Mouse (Mus musculus): ENCODE measurements at regions not wholly inside any gene's neighbourhood (a gene's known extent, or its start where the extent isn't known, plus 50 kb on each side); places are given as distances from the start of the nearest gene placed in this dataset.

DNA sequence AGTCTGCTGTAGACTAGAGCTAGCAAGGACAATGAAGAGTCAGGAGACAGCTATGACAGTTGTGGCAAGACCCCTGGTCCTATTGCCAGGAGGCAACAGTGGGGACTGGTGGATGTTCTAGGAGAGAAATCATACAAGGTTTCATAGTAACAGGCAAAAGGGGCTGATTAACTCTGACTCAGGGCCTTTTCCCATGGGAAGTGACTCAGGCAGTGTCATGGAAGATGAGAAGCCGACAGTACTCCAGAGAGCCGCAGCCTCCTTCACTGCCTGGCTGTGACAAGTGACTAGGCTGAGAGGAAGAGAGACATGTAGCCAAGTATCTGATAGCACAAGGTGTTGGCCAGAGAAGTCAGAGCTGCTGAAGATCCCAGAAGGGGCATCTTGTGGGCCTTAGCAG, 145.3 kb upstream of the Haao start:
- H3K4me2 ChIP-seq (replicated peaks): no peak overlapping the region
- H3K4me3 ChIP-seq: no peak overlapping the region
- no peaks in the 10 kb centered on the region for H3K9me3 ChIP-seq
- H3K27me3 ChIP-seq: no peaks in the 10 kb centered on the region
- no peaks in the 10 kb centered on the region for H3K4me1 ChIP-seq
- no peak overlapping the region for H3K9ac ChIP-seq (replicated peaks)
- no peak overlapping the region for H3K27ac ChIP-seq (replicated peaks)
- no peaks in the 10 kb centered on the region for H3K36me3 ChIP-seq
- no peak for ATAC-seq (replicated peaks)
- 92% methylated on average over 2 of the region's 2 CpGs for WGBS

DNA sequence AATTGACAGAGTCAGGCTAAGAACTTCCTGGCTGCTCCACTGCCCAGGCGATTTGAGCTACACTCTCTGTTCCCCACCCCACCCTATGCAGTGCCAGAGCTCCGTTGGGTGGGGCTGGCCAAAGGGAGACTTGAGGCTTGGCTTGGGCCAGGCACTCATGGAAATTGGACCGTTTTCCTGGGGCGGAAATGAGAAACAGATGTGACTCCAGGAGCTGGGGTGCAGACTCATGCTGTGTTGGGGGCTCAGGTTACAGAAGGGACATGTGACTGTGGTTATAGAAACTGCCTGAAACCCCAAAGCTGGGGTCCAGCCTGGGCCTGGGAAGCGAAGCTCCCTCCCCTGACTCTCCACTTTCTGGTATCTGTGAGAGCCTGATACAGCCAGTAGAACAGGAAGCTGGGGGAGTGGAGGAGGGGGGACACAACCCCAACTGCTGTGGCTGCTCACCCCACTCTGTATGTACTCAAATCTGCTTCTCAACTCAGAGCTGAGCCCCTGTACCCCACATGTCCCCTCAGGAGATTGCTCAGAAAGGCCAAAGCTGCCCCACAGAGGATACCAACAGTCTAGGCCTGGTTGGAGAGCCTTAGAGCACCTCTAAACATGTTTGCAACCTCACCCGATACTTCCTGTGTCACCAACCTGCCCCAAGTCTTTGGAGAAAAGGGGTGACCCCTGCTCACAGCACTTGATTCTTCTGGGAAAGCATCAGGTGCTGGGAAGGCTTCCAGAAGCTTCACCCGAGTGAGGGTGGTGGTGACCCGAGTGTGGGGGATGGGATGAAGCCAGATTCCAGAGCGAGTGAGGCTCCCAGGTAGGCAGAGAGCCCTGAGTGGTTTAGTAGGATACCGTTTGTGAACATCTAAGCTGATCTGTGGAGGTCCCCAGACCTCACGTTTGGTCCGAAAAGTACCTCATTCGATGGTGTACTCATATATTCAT, 142.9 kb upstream of the Haao start:
- Histone ChIP-seq H3K4me3 (no peak overlapping the region), H3K27ac (replicated peaks) (no peak overlapping the region), H3K36me3 (no peaks in the 10 kb centered on the region), H3K9me3 (no peaks in the 10 kb centered on the region), H3K9ac (replicated peaks) (no peak overlapping the region), H3K4me1 (peaks cover 6% of the 10 kb centered on the region; the same call in 1 of the 2 replicates), H3K27me3 (no peaks in the 10 kb centered on the region), H3K4me2 (replicated peaks) (no peak overlapping the region)
- no peak for ATAC-seq (replicated peaks)
- 72% methylated on average over 13 of the region's 13 CpGs for WGBS

DNA sequence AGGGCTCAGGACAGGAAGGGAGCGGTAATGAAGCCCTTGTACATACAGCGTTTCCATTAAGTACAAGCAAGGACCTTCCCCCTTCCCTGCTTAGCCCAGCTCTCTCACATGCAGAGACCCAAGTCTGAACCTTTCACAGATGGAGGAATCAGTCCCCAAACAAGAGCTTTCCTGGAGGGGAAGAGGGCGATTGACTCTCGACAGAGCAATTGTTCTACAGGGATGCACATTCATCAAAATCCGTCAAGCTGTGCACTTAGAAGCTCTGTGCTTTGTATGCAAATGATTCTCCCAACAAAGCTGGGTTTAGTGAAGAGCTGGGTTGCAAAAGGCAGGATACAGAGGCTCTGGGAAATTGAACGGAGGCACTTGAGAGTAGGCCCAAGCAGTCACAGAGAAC, 141.1 kb upstream of the Haao start:
- Histone ChIP-seq H3K9me3 (no peaks in the 10 kb centered on the region), H3K9ac (replicated peaks) (no peak overlapping the region), H3K4me2 (replicated peaks) (no peak overlapping the region), H3K36me3 (no peaks in the 10 kb centered on the region), H3K27me3 (no peaks in the 10 kb centered on the region), H3K27ac (replicated peaks) (no peak overlapping the region), H3K4me1 (peaks cover 13% of the 10 kb centered on the region; the same call in 1 of the 2 replicates), H3K4me3 (no peak overlapping the region)
- WGBS: 24% methylated on average over 6 of the region's 6 CpGs
- no peak for ATAC-seq (replicated peaks)

DNA sequence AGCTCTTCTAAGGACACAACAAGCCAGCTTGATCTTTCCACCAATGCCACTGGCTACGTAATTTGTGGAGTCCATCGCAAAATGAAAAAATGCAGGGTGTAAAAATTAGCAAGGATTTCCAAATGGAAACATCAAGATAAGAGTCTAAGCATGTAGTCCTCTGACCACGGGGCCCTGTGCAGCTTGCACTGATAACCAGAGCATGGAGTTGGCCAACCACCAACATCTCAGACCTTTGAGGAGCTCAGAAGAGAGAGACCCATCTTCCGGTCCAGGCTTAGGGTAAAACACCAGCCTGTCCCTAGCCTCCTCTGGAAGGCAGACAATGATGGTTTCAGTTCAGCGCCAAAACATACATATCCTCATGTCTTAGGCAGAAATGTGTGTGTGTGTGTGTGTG, 140.4 kb upstream of the Haao start:
- no peaks in the 10 kb centered on the region for H3K36me3 ChIP-seq
- no peak for ATAC-seq (replicated peaks)
- no peaks in the 10 kb centered on the region for H3K9me3 ChIP-seq
- no peaks in the 10 kb centered on the region for H3K27me3 ChIP-seq
- H3K4me3 ChIP-seq: no peak overlapping the region
- peaks cover 19% of the 10 kb centered on the region for H3K4me1 ChIP-seq
- no peak overlapping the region for H3K4me2 ChIP-seq (replicated peaks)
- no peak overlapping the region for H3K9ac ChIP-seq (replicated peaks)
- WGBS: 95% methylated on average over 5 of the region's 5 CpGs
- no peak overlapping the region for H3K27ac ChIP-seq (replicated peaks)

DNA sequence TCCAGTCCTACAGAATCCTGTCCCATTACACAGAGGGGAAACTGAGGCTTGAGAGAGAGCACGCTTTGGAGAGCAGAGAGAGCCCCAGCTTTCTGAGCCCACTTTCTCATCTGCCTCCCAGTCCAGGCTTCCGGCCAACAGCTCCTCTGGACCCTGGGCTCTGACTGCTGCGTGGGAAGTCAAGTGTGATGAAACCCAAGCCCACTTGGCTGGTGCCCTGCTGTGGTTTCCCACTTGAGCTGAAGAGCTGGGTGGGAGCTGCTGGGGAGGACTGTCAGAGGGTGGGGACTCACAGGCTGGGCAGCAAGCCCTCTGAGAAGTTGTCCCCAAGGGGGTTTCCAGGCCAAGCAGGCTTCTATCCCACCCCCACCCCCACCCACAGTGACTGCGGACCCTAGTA, 139.9 kb upstream of the Haao start:
- Histone ChIP-seq H3K4me3 (no peak overlapping the region), H3K9me3 (no peaks in the 10 kb centered on the region), H3K4me2 (replicated peaks) (no peak overlapping the region), H3K9ac (replicated peaks) (no peak overlapping the region), H3K27ac (replicated peaks) (no peak overlapping the region), H3K36me3 (no peaks in the 10 kb centered on the region), H3K4me1 (peaks cover 23% of the 10 kb centered on the region), H3K27me3 (no peaks in the 10 kb centered on the region)
- 92% methylated on average over 4 of the region's 4 CpGs for WGBS
- no peak for ATAC-seq (replicated peaks)

DNA sequence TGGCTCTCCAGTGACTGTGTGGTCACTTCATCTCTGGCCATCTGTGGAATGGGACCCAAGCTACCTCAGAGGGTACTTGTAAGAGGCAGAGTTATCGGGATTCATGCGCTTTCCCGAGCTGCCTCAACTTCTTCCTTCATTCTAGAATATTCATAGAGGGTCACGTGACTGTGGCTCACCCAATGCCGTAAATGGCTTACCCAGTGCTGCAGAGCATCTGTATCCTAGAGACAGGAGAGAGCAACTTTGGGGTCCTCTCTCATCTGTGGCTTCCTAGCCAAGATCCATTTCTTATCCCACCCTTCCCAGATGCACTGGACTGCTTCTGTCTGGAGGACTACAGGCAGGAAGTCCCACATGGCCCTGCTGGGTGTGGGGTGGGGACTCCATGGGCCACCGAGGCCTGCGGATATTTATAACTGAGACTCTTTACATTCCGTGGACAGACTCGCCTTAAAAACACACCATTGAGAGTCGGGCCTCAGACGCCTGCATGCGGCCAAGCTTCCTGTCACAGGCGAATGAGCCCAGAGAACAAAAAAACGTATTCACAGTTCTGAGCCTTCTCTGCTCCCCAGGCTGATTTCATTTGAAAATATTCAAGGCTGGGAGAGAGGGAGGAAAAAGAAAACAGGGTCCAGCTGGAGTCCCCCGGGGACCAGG, 138.3 kb upstream of the Haao start:
- 49% methylated on average over 15 of the region's 15 CpGs for WGBS

DNA sequence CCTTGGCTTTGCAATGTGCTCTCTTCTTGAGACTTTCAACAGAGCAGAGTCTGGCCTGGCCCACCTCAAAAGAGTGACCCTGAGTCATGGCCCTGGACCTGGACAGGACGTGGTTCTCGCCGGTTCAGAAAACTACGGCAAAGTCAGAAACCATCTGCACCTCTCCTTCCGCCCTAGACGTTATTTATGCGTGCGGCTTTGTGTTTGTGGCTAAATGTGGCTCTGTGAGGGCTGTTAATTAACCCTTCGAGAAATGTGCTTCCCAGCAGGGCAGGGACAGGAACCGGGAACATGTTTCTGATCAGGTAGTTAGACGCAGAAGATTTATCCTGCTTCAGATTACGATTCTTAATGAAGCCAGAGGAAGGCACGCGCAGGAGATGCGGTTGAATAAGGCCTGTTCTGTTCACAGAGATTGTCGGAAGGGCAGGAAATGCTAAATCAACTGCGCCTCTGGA, 137.6 kb upstream of the Haao start:
- Histone ChIP-seq H3K9me3 (no peaks in the 10 kb centered on the region), H3K4me2 (replicated peaks) (no peak overlapping the region), H3K27me3 (no peaks in the 10 kb centered on the region), H3K36me3 (no peaks in the 10 kb centered on the region), H3K4me3 (no peak overlapping the region), H3K27ac (replicated peaks) (0 out of 2 replicates have a peak overlapping the region, but pooled peaks have one; percentile 19), H3K9ac (replicated peaks) (no peak overlapping the region), H3K4me1 (peaks cover 24% of the 10 kb centered on the region)
- ATAC-seq (replicated peaks): peak; percentile 59; the same call in 1 of the 2 replicates
- WGBS: 31% methylated on average over 17 of the region's 17 CpGs

More for the DNA sequence above, 138.3 kb upstream of the Haao start:
- Histone ChIP-seq H3K9me3 (no peaks in the 10 kb centered on the region), H3K4me3 (no peak overlapping the region), H3K36me3 (no peaks in the 10 kb centered on the region), H3K4me2 (replicated peaks) (no peak overlapping the region), H3K4me1 (peaks cover 24% of the 10 kb centered on the region), H3K27ac (replicated peaks) (peak overlapping the region; percentile 64), H3K9ac (replicated peaks) (no peak overlapping the region), H3K27me3 (no peaks in the 10 kb centered on the region)
- peak; percentile 42 for ATAC-seq (replicated peaks)

DNA sequence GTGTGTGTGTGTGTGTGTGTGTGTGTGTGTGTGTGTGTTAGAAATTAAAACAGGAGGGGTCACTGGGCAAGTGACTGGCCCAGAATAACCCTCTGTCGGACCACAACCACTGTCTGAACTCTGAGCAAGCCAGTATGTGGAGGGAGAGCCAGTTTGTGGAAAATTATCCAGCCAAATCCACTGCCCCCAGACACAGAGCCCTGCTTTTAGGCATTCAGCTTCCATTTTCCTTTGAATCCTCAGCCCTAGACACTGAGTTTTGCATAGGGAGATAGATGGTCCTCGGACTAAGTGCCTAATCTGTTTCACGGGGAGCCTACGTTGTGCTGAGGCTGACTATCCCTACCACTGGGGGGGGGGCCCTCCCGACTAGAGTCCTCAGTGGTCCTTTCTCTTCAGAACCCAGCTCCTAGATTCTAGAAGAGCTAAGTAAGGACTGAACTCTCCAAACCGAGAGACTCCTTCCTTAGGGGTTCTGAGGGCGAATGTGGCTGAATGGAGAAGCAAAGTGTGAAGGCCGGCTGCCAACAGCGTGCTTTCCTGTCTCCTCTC, 136.2 kb upstream of the Haao start:
- H3K4me2 ChIP-seq (replicated peaks): no peak overlapping the region
- H3K9ac ChIP-seq (replicated peaks): no peak overlapping the region
- H3K4me3 ChIP-seq: no peak overlapping the region
- peaks cover 24% of the 10 kb centered on the region for H3K4me1 ChIP-seq
- no peaks in the 10 kb centered on the region for H3K9me3 ChIP-seq
- peak overlapping the region; percentile 41 for H3K27ac ChIP-seq (replicated peaks)
- no peak for ATAC-seq (replicated peaks)
- no peaks in the 10 kb centered on the region for H3K27me3 ChIP-seq
- no peaks in the 10 kb centered on the region for H3K36me3 ChIP-seq
- 93% methylated on average over 9 of the region's 9 CpGs for WGBS

DNA sequence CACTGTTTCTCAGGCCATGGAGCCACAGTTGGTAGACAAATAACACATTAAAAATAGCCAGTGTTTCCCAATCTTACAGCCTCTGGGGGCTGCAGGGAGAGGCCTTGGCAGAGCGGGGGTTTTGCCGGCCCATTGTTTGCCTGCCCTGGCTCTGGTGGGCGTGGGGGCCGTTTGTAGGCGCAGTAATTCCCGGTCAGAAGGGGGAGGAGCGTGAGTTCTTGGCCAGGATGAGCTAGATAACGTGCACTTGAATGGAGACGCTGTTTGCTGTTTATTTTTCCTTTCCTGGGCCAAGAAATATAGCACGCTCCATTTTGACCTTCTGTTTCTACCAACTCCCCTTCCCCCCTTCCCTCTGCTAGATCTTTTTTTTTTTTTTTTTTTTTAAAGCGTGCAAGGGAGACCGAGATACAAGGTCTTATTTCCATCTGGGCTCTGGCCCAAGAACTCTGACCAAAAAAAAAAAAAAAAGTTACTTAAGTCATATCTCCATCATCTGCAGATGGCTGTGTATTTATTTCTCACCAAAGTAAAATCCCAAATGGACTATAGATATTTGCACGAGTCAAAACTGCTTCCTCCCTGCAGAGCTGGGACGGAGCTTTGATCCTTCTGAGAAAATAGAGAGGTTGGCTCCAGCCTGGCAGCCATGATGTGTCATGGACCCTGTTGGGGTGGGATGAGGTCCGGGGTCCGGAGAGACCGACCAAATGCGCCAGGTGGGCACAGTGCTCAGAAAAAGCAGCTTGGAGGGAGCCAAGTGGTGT, 135.5 kb upstream of the Haao start:
- Histone ChIP-seq H3K9me3 (no peaks in the 10 kb centered on the region), H3K27ac (replicated peaks) (peak overlapping the region; percentile 45), H3K27me3 (no peaks in the 10 kb centered on the region), H3K4me3 (no peak overlapping the region), H3K4me2 (replicated peaks) (no peak overlapping the region), H3K9ac (replicated peaks) (no peak overlapping the region), H3K4me1 (peaks cover 24% of the 10 kb centered on the region), H3K36me3 (no peaks in the 10 kb centered on the region)
- 0 out of 2 replicates have a peak, but pooled peaks have one; percentile 46 for ATAC-seq (replicated peaks)
- WGBS: 34% methylated on average over 18 of the region's 18 CpGs

DNA sequence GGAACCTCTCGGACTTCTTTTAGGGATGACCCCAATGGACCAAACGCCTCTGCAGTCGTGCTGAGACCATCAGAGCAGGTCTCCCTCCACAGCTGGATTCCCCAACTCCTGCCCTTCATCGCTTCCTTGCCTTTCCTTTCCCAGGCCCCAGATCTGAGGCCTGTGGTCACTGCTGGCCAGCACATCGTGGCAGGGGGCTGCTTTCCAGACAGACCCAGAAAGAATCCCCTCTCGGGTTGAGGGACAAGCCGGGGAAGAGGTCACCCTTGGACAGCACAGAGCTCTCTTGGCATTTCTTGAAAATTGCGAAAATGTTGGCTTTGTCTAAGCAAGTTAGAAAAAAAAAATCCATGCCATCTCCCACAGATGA, 134.9 kb upstream of the Haao start:
- no peak overlapping the region for H3K4me2 ChIP-seq (replicated peaks)
- H3K4me1 ChIP-seq: peaks cover 24% of the 10 kb centered on the region
- H3K27me3 ChIP-seq: no peaks in the 10 kb centered on the region
- H3K4me3 ChIP-seq: no peak overlapping the region
- no peaks in the 10 kb centered on the region for H3K36me3 ChIP-seq
- H3K27ac ChIP-seq (replicated peaks): peak overlapping the region; percentile 45
- H3K9ac ChIP-seq (replicated peaks): no peak overlapping the region
- ATAC-seq (replicated peaks): no peak
- no peaks in the 10 kb centered on the region for H3K9me3 ChIP-seq
- 72% methylated on average over 8 of the region's 8 CpGs for WGBS

DNA sequence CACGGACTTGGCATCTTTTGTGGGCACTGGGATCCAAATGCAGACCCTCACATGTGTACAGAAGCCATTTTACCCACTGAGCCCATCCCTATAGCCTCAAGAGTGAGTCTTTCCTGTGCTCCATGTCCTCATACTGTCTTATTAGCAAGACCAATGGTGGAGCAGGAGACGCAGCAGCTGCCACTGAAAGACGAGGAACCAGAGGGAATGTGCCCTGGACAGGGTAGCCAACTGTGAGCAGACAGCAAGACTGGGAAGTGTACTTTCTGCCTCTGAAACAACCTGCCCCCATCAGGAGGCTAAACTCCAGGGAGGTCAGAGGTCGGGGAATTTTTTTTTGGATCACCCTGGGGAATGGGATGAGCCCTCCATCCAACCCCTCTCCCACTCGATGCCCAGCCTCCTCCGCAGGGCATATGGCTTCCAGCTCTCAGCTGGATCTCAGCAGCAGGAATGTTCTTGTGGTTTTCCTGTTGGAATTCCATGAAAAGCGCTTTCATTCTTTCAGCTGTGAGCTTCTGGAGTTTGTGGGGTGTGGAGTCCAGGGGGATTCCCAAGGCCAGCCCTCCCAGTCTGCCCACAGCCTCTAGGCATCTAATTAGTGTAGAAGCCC, 131.2 kb upstream of the Haao start:
- Histone ChIP-seq H3K4me1 (peaks cover 11% of the 10 kb centered on the region), H3K27me3 (no peaks in the 10 kb centered on the region), H3K27ac (replicated peaks) (no peak overlapping the region), H3K4me2 (replicated peaks) (no peak overlapping the region), H3K4me3 (no peak overlapping the region), H3K9me3 (no peaks in the 10 kb centered on the region), H3K36me3 (no peaks in the 10 kb centered on the region), H3K9ac (replicated peaks) (no peak overlapping the region)
- ATAC-seq (replicated peaks): no peak
- 70% methylated on average over 7 of the region's 7 CpGs for WGBS
